Mouse (Mus musculus): ENCODE data around the gene Smchd1.

GRCm38 (mm10) chr17:71306716-71307115 is 168.4 kb downstream of the Smchd1 start:
- TF ChIP-seq CTCF (conservative IDR thresholded peaks at IDR 0.05; ENCODE audit: low read length): no peak
- TF ChIP-seq POU5F1 (IDR thresholded peaks at IDR 0.05; ENCODE audit: borderline replicate concordance, low read length): no peak
